Mouse (Mus musculus): ENCODE data around the gene Fgfr2.

Gene Fgfr2

DNA sequence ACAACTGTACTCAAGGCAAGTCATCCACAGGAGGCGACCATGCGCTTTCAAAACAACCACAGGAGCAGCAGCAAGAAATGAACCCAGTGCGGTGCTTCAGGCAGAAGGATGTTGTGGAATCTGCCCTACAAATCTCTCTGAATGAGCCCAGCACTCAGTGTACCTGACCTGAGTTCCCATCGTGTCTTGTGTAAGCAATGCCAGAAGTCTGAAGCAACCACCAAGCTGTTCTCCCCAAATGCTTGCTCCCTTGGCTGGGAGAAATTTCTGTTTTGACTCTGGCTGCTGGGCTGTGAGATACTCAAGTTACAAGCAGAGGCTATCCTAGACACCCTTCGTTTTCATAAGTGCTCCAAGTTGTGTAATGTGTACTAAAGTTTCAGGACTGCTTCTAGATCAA, 517.5 kb downstream of the Fgfr2 start:
- DNase-seq (ENCODE audit: extremely low read depth, insufficient read length, low spot score), result no peak

DNA sequence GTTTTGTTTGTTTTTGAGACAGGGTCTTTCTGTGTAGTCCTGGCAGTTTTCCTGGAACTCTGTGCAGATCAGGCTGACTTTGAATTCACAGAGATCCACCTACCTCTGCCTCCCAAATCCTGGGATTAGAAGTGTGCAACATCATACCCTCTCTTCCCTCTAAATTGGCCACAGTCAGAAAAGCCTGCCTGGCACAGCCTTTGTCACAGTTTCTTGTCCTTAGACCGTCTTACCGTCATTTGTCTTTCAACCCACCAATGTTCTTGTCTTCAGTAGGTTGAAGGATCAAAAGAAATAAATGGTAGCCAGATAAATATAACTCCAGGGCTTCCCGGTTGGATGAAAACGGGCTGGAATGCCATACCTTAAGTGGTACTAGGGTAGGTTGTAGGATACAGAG, 518.4 kb downstream of the Fgfr2 start:
- no peak for DNase-seq (ENCODE audit: extremely low read depth, insufficient read length, low spot score)

DNA sequence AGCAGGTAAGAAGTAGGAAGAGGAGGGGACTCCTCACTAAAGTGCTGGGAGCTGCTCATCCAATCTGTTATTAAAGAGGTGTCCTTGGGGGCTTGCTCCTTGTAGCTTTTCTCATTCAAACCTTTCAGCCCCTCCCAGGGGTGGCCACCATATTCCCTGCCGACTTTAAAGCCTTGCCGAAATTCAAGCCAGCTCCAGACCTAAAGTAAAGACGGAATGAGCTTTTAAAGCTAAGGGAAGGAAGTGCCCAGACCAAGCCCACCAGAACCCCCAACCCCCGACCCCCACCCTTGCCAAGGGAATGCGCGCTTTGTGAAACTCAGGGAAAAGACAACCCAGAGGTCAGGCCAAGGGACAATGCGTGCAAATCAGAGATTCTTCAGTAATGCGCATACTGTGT, 522.2 kb downstream of the Fgfr2 start:
- DNase-seq (ENCODE audit: extremely low read depth, insufficient read length, low spot score), result no peak

DNA sequence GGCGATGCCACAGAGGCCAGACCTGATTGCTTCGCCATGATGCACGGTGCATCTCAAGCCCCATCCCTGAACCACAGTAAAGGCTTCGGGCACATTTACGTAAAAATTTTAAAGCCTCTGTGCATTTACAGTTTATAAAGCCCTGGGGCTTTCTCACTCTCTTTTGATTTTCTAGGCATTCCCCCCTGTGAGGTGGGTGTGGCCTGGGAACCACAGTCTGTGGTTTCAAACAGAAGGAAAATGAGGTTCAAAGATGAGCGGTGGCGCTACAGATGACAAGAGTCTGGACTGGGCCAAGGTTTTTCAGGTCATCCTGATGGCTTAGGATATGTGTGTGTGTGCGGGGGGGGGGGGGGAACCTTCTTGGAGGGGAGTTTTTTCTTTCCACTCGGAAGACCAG, 523.1 kb downstream of the Fgfr2 start:
- DNase-seq (ENCODE audit: extremely low read depth, insufficient read length, low spot score), result no peak

DNA sequence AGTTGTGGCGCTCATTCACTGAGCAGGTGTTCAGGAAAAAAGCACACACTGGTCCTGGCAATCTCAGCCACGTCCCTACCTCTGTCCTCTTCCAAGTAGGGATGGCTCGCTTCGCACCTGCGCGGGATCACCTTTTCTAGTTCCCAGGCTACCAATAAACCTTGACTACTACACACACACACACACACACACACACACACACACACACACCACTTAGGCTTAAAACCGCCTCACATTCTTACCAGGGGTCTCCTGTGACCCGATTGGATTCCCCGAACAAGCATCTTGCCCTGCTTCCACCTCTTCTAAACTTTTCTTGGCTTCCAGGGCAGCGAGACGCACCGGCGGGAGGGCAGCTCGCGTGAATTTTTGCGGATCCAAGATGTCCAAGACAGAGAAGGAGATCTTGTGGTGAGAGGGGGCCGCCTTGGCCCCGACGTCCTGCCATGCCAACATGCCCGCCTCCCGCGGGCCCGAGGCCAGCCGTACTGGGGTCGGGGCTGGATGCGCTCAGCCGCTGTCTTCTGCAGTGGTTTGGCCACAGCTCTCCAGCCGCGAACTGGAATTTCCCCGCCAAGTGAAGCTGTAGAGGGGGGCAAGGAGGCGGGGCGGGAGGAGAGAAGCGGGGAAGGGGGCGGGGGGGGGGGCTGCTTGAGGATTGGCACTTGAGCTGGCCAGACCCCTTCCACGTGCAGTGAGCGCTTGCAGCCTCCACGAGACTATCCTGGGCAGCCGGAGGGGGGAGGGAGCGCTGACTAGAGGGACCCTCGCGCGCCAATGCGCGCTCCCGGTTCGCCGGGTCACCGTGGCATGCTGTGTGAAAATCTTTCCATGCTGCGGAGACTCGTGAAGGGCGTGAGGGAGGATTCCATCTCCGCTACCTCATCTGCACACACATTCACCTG, 523.8 kb downstream of the Fgfr2 start, which contains the start of gene Nkx1-2:
Nkx1-2 (minus strand) TSS at position 567 of the 905 bp plus-strand sequence.
- DNase-seq (ENCODE audit: extremely low read depth, insufficient read length, low spot score), result no peak

DNA sequence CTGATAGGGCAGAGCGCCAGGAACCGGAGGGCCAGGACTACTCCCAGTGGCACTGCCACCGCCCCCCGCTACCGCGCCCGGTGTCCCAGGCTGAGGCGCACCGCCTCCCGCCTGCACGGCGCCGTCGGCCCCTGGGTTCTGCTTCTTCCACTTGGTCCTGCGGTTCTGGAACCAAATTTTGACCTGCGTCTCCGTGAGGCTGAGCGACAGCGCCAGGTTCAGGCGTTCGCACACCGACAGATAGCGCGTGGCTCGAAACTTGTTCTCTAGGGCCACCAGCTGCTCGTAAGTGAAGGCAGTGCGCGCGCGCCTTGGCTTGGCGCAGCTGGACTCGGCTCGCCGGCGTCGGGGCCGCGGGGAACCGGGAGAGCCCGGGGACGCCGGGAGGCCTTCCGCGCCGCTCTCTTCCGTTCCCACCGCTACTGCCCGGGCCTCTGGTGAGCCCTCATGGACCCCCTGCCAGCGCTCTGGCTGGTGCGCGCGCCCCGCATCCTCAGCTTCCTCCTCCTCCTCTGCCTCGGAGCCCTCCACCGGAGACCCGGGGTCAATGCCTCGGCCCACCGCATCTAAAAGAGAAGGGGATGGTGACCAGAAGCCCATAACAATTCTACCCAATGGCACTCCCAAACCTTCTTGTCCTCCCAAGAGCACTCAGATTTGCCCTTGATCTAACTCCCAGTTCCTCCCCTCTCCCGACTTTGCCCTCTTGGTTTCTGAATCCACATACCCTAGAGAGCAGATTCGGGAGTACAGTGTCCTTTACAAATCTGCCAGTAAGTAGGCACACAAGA, 525.7 kb downstream of the Fgfr2 start:
- DNase-seq (ENCODE audit: extremely low read depth, insufficient read length, low spot score), result no peak

DNA sequence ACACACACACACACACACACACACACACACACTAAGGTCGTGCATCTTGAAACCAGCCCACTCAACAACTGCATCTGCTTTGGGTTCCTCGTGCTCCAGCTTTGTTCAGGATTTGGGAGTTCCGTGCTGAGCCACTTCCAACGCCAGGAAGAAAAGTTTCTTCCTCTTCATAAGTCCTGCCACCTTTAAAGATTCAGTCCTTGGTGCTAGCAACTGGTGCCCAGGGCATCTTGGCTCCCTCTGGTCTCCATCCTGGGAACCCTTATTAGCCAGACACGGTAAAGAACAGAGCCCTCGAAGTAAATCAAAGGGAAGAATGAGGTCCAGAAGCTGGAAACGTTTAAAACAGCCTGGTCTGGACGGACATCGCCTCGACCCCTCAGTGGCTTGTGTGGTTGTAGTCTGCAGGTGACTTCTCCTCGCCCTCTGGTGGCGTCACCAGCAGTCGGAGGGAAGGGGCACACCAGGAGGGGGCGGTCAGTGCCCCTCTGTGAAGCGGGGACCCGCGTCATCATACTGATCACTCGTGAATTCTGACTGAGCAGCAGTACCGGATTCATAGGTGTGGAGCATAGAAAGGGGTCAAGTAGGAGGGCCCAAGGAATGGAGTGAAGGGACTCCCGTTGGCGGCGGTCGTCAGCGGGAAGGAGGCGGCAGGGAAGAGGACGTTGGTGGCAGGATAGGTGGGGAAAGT, 526.4 kb downstream of the Fgfr2 start:
- no peak for DNase-seq (ENCODE audit: extremely low read depth, insufficient read length, low spot score)

DNA sequence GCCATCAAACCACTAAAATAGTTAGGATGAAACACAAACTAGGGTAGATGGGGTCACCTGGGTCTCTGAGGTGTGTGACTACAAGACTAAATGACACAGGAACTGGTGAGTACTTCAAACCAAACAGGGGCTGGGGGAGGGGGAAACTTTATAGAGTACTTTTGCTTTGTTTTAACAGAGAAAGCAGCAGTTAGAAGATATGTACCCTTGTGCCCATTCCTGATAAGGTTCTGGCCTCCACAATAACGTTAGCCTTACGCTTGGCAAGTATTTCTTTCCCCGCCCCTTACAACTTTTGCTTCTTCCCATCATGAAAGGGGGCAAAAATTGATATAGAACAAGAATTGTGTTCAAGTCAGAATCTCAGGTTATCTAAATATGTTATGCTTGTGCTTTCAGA, 527.4 kb downstream of the Fgfr2 start:
- DNase-seq (ENCODE audit: extremely low read depth, insufficient read length, low spot score), result no peak

DNA sequence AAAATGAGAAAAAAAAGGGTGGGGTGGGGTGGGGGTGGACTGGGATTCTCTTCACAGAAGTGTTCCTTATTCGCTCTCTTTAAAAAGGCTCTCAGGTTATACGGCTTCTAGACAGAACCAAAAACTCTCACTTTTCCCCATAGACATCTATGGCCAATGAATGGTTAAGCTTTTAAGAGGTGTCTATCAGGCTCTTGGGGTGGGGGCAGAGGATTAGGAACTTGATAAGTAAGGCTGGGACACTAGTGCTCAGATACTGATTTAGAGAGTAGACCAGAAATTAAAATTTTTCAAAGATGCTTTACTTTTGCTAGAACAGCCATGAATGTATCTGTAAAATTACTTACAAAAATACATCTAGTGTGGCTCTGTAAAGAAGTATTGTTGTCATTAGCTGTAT, 528.8 kb downstream of the Fgfr2 start:
- DNase-seq (ENCODE audit: extremely low read depth, insufficient read length, low spot score), result no peak

DNA sequence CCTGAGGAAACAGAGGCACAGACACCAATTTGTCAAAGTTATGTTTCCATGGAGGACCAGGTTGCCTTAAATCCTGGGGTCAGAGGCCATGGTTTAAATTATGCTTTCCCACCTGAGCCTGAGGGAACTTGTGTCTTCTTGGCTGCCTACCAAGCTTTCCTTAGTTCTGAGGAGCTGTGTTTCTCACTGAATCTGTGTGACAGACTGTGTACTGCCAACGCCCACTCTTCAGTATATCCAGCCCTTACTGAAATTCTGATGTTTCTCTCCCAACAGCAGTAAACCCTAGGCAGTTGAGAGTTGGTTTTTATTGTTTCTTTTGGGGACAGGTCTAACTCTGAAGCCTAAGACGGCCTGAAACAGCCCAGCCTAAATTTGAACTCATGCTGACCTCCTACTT, 529.4 kb downstream of the Fgfr2 start:
- no peak for DNase-seq (ENCODE audit: extremely low read depth, insufficient read length, low spot score)

DNA sequence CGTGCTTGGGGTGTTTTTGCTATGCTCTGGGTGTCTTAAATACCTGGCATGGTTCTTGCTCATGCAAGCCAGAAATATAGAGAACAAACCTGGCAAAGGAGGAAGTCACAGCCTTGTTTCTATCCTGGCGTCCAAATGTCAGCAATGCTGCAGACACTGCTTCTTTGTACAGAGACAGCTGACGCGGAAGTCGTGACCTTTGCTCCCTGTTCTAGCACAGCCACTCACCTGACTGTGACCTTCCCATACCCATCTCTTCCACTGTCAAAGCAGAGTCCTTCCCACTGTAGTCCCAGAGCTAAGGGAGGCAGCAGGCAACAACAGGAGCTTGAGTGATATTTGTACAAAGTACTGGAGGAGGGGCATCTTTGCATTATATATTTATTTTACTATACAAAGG, 533.5 kb downstream of the Fgfr2 start:
- DNase-seq (ENCODE audit: extremely low read depth, insufficient read length, low spot score), result no peak

DNA sequence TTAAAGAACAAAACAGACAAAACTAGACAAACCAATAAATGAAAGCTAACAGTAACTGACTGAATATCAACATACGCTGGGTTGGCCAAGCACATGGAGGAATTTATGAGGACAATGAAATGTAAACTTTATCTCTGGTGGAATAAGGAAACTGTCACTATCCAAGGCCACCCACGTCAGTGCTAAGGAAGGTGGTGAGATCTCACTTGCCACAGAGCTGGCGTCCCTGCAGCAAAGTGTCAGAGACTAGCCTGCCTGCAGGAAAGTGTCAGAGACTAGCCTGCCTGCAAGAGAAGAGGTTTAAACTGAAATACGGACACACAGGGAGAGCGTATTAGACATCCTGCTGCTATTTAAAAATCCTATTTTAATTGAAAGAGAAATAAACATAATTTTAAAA, 536.0 kb downstream of the Fgfr2 start:
- no peak for DNase-seq (ENCODE audit: extremely low read depth, insufficient read length, low spot score)

DNA sequence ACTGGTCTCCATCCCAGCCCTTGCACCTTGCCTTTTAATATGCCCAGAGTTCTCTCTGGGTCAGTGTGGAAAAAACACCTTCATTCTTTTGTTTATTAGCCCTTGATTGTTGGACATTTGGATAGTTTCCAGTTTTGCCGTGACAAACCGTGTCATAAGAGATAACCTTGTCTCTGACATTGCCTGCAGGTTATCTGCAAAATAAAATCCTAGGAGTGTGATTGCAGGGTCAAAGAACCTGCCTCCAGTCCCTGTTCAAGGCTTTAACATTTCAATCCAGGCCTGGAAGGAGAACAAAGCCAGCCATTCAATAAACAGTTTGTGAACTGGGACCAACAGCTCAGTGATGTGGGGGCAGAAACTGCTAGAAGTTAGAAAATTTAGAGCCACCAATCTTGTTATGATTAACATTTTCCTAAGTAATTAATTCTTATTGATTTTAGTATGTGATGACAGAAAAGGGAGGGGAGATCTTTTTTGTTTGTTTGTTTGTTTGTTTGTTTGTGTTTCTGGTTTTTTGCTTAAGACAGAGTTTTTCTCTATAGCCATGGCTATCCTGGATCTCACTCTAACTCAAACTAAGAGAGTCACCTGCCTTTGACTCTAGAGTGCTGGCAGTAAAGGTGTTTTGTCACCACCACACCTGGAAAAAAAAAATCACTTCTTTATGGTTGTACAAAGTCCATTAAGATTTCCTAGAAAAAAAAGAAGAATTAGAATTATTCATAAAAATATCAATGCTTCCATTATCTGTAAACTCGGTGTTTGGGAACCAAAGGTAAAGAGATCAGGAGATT, 537.3 kb downstream of the Fgfr2 start:
- no peak for DNase-seq (ENCODE audit: extremely low read depth, insufficient read length, low spot score)

DNA sequence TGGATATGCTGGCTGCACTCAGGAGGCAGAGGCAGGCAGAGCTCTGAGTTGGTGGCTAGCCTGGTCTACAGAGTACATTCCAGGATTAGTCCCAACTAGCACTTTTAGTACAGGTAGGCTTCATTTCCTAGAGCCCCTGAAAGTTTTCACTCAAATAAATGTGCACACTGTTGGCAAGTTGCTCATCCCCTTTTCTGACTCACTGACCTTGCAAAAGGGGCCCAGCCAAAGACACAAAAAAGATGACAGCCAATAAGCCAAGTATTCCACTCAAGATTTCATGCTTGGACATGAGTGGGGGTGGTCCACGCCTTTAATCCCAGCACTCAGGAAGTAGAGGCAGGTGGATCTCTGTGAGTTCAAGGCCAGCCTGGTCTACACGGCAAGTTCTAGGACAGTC, 541.7 kb downstream of the Fgfr2 start:
- DNase-seq (ENCODE audit: extremely low read depth, insufficient read length, low spot score), result no peak

DNA sequence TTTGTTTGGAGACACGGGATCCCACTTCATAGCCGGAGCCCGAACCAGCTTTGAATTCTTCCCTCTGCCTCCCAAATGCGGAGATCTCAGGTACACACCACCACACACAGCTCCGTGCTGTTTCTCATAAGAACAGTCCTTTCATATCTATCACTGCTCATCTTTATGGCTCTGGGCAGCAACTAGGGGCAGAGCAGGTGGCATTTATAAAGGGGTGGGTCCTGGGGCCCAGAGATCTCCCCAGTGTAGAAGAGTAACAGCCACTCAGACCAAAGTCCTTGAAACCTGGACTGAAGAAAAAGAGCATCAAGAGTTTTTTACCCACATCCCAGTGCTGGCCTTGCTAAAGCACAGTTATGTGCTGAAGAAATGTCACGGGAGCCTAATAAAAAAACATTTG, 542.6 kb downstream of the Fgfr2 start:
- no peak for DNase-seq (ENCODE audit: extremely low read depth, insufficient read length, low spot score)

DNA sequence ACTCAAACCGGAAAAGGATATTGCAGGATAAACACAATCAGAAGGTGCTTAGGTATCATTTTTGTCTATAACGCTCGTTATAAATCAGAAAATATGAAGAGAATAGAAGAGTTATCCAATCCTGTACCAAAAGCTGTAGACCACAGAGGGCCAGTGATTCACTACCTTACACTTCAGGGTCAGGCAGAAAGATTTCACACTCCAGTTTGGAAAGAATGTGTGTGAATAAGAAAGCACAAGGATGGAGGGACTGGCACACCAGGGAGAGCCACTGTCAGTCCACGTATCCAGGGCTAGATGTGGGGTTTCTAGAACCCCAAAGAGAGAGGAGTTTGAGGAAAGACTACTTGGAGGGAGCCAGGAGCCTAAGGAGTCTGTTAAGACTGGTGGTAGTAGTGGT, 546.3 kb downstream of the Fgfr2 start:
- no peak for DNase-seq (ENCODE audit: extremely low read depth, insufficient read length, low spot score)

DNA sequence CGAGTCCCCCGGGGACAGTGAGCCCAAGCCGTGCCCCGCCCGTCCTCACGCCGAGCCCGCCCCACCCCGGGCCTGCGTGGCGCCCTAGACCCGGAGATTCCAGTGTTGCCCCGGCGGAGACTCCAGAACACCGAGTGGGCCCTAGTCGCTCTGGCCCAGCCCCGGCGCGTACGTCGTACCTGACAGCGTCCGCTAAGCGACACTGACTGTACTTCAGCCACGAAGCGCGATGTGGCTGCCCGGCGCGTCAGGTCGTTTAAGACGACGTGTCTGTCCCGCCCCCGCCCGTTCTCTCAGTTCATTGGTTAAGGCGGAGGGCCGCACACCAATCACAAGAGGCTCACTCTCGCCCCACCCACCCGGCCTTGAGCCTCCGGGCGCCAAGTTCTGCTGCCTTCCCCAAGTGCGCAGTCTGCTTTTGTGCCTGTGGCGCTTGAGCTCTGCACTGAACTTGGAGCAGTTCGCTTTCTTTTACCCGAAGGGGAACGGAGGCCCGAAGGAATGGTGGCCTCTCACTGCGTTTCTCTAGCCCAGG, 547.0 kb downstream of the Fgfr2 start, which contains the start of gene Oat:
Oat (minus strand) TSS at position 283 of the 535 bp plus-strand sequence.
- DNase-seq (ENCODE audit: extremely low read depth, insufficient read length, low spot score), result peak; percentile 95

DNA sequence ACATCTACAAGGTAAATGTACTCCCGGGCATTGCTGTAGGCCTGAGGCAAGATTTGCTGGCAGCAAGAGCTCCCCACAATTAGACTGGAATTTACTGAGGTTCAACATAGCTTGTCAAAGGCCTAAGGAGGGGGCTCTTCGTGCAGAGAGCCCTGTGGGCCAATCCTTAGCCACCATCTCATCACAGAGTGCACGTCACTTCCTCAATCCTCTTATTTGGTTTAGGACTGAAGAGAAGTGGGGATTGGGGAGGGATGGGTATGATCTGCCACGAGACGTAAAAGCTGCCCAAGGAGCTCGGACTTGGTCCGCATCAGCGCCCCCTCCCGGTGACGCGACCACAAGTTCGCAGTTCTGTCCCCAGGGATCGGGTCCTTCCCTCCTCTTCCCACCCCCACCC, 547.5 kb downstream of the Fgfr2 start:
- peak; percentile 86 for DNase-seq (ENCODE audit: extremely low read depth, insufficient read length, low spot score)

DNA sequence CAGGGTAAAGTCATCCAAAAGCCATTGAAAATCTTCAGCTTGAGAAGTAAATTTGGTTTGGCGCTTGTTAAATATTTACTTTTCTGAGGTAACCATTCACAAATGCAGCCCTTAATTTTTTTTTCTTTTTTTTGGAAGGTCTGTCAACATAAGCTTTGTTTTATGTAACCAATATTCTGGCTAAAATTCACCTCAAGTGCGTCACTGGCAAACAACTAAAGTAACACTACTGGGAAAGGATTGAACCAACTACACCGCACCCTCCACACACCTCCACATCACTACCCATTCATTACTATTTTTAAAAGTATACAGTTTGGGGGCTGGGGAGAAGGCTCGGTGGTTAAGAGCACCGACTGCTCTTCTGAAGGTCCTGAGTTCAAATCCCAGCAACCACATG, 548.5 kb downstream of the Fgfr2 start:
- DNase-seq (ENCODE audit: extremely low read depth, insufficient read length, low spot score), result no peak

DNA sequence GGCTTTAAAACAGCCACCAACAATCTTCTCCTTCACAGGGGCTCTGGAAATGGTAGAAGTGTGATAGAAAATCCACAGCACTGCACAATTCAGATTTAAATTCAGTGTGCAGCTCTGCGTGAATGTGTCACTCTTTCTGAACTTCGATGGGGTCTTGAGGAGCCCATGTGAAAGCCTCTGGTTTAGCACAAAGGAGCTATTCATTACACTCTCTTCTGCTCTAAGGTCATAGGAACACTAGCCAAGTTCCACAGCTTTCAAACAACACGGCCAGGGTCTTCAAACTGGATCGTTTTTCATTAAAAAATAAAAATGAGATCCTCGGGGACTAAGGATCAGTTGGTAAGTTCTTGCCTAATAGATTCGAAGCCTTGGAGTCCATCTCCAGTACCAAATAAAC, 549.9 kb downstream of the Fgfr2 start:
- no peak for DNase-seq (ENCODE audit: extremely low read depth, insufficient read length, low spot score)
